Mouse (Mus musculus) heart, postnatal 0 days (tissue): ENCODE results near the gene Zar1l. TPM values are rescaled to one million over a fixed set of nuclear protein-coding genes. Genes with fewer than 3 reads are reported as not detected.

Source experiments
- ATAC-seq: fragments of 200-750 bp; cut with Nextera tagmentation; 2 replicates; pipeline ENCODE4 v1.8.0; 2017; ENCODE audit warnings: low read depth, moderate number of reproducible peaks, moderate library complexity; ENCODE audit not compliant: insufficient read depth
- DNase-seq: peaks from one replicate; pipeline ENCODE4 v3.0.0-alpha.2; 2016; ENCODE audit warnings: low spot score
- H3K27ac ChIP-seq: fragments of 300-500 bp; sonication (generic); 2 replicates; pipeline ENCODE4 v1.5.1; 2014; ENCODE audit warnings: low read depth, mild to moderate bottlenecking
- H3K27me3 ChIP-seq: fragments of 300-500 bp; sonication (generic); 2 replicates; pipeline ENCODE4 v1.6.1; 2014; ENCODE audit warnings: low read length, mixed read lengths; ENCODE audit not compliant: control insufficient read depth, insufficient read depth
- H3K36me3 ChIP-seq: fragments of 300-500 bp; sonication (generic); replicated peaks from 2 replicates; pipeline ENCODE4 v1.6.1; 2014; ENCODE audit warnings: low read length, mixed read lengths; ENCODE audit not compliant: control insufficient read depth, insufficient read depth
- H3K4me1 ChIP-seq: fragments of 300-500 bp; sonication (generic); 2 replicates; pipeline ENCODE4 v1.6.1; 2014; ENCODE audit warnings: antibody characterized with exemption; ENCODE audit not compliant: control insufficient read depth, insufficient read depth
- H3K4me2 ChIP-seq: fragments of 300-500 bp; sonication (generic); 2 replicates; pipeline ENCODE4 v1.6.1; 2014; ENCODE audit warnings: low read depth, mild to moderate bottlenecking, low read length, moderate library complexity
- H3K4me3 ChIP-seq: fragments of 300-500 bp; sonication (generic); 2 replicates; pipeline ENCODE4 v1.5.1; 2014; ENCODE audit warnings: low read depth, low read length
- H3K9ac ChIP-seq: fragments of 300-500 bp; sonication (generic); replicated peaks from 2 replicates; pipeline ENCODE4 v1.6.1; 2014; ENCODE audit warnings: low read depth, low read length, mixed read lengths
- H3K9me3 ChIP-seq: fragments of 300-500 bp; sonication (generic); replicated peaks from 2 replicates; pipeline ENCODE4 v1.6.1; 2016; ENCODE audit warnings: low read length; ENCODE audit not compliant: control insufficient read depth
- CTCF ChIP-seq: IDR thresholded peaks from 2 replicates; pipeline ENCODE4 v1.5.1; 2016; ENCODE audit warnings: antibody characterized with exemption, control low read depth, low read depth
- EP300 ChIP-seq: IDR thresholded peaks from 2 replicates; pipeline ENCODE4 v1.6.1; 2016; ENCODE audit warnings: antibody characterized with exemption, low read depth
- WGBS: fragments of 180-500 bp; shearing (Covaris S2); extraction: QIAGEN DNeasy Blood & Tissue Kit; methylation state at CpG from one replicate; pipeline ENCODE4 v1.1.7; 2014; 5-methylcytosine and 5-hydroxymethylcytosine counted together
- polyA plus RNA-seq: library from polyadenylated mRNA; unstranded; fragments of >200 nt; fragmentation: Nextera tagmentation; extraction: Ambion mirVana; gene quantifications from 2 replicates; pipeline ENCODE4 v1.2.1, GENCODE M21; 2015
- total RNA-seq: library from RNA; depleted of rRNA; stranded (reverse); fragments of >200 nt; gene quantifications from 2 replicates; pipeline ENCODE4 v1.2.3, GENCODE M21; 2014; ENCODE audit warnings: low replicate concordance; rRNA removed

The Zar1l gene
- not detected in 2 replicates for total RNA-seq
- polyA plus RNA-seq: not detected in 2 replicates

DNA sequence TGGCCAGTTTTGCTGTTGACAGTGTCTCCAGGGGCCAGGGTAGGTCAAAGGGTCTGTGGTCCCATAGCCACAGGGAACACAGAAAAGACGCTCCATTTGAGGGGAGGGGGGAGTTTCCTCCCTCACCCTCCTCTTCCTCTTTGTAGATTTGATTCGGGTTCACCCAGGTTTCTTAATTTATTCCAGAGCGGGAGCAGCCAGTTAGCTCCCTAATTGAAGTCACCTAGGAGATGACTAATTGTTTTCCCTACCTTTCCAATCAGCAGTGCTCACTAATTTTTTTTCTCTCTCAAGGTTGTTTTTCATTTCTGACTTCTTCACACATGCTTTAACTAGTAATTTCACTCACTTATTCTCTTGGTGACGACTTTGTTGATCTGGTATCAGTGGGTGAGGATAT, at the start of gene Zar1l:
Gene Zar1l, minus strand, starts transcription at position 101 of the 400 bp plus-strand sequence.
- H3K4me2 ChIP-seq: no peak within 1 kb of the TSS
- ATAC-seq: no peak
- TF ChIP-seq CTCF: no peak
- no peak for TF ChIP-seq EP300
- H3K4me3 ChIP-seq: no peak within 1 kb of the TSS
- H3K27ac ChIP-seq: no peak within 1 kb of the TSS
- H3K4me1 ChIP-seq: no peaks in the 10 kb centered on the region
- no peak for DNase-seq
- no peaks in the 10 kb centered on the region for H3K9me3 ChIP-seq
- no peaks in the 10 kb centered on the region for H3K36me3 ChIP-seq
- H3K9ac ChIP-seq: no peak within 1 kb of the TSS
- no peaks in the 10 kb centered on the region for H3K27me3 ChIP-seq
- WGBS: 59% methylated on average over 4 of the region's 4 CpGs

- Histone ChIP-seq H3K9ac (no peak overlapping the region), H3K4me2 (no peak overlapping the region), H3K27ac (no peak overlapping the region), H3K4me3 (no peak overlapping the region), H3K4me1 (no peaks in the 10 kb centered on the region), H3K36me3 (peaks cover 45% of the 10 kb centered on the region), H3K9me3 (no peaks in the 10 kb centered on the region), H3K27me3 (no peaks in the 10 kb centered on the region)
- ATAC-seq (no peak), DNase-seq (no peak)
- TF ChIP-seq EP300 (no peak), CTCF (no peak)
- 95% methylated on average over 5 of the region's 5 CpGs for WGBS
Observed at GRCm38 (mm10) chr5:150566971-150567370, 49.0 kb upstream of the Zar1l start.

- H3K9ac ChIP-seq: no peak overlapping the region
- 62% methylated on average over 3 of the region's 3 CpGs for WGBS
Observed at GRCm38 (mm10) chr5:150566226-150566625, 48.3 kb upstream of the Zar1l start.

DNA sequence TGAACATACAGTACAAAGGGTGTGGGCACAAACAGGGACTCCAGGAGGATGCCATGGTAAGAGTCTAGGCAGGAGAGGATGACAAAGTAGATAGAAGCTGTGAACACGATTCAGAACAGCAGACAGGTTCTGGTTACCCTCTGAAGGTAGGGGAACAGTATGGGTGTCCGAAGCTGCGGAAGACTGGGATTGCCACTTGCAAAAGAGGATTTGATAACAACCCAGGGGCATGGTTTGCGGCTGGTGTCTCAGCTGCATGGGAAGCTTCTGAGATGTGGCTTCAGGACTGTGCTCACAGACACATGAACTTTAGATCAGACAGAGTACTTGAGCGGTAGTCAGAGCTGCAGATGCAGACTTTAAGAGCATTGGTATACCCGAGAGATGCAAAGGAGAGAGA, 46.5 kb upstream of the Zar1l start:
- Histone ChIP-seq H3K4me2 (no peak overlapping the region), H3K27me3 (no peaks in the 10 kb centered on the region), H3K4me3 (no peak overlapping the region), H3K36me3 (peaks cover 50% of the 10 kb centered on the region), H3K9me3 (no peaks in the 10 kb centered on the region), H3K4me1 (no peaks in the 10 kb centered on the region), H3K27ac (no peak overlapping the region), H3K9ac (no peak overlapping the region)
- no peak for ATAC-seq
- TF ChIP-seq EP300 (no peak), CTCF (no peak)
- WGBS: 92% methylated on average over 6 of the region's 6 CpGs
- no peak for DNase-seq

More at GRCm38 (mm10) chr5:150566226-150566625, 48.3 kb upstream of the Zar1l start:
- no peaks in the 10 kb centered on the region for H3K27me3 ChIP-seq
- peaks cover 41% of the 10 kb centered on the region for H3K36me3 ChIP-seq
- TF ChIP-seq CTCF (no peak), EP300 (no peak)
- no peak overlapping the region for H3K4me2 ChIP-seq
- no peaks in the 10 kb centered on the region for H3K9me3 ChIP-seq
- H3K4me3 ChIP-seq: no peak overlapping the region
- no peaks in the 10 kb centered on the region for H3K4me1 ChIP-seq
- DNase-seq (no peak), ATAC-seq (no peak)
- H3K27ac ChIP-seq: no peak overlapping the region

DNA sequence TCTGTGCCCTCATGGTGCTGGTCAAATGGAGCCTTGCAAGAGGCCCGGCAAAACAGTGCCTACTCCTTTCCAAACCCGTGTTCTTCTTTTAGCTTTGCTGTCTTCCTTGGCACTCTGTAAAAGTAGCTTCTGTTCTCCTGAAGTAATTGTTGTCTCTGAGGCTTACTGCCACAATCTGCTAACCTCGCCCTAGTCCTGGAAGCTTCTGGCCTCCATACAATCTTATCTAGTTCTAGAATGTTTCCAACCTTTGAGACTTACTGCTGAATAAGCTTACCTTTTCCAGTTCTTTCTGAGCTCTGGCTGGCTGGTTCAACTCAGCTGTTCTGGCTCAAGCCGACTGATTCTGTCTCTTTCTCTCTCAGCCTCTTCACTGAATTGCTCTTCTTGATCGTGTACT, 43.8 kb upstream of the Zar1l start:
- H3K36me3 ChIP-seq: peaks cover 48% of the 10 kb centered on the region
- WGBS: 78% methylated on average over 5 of the region's 5 CpGs

DNA sequence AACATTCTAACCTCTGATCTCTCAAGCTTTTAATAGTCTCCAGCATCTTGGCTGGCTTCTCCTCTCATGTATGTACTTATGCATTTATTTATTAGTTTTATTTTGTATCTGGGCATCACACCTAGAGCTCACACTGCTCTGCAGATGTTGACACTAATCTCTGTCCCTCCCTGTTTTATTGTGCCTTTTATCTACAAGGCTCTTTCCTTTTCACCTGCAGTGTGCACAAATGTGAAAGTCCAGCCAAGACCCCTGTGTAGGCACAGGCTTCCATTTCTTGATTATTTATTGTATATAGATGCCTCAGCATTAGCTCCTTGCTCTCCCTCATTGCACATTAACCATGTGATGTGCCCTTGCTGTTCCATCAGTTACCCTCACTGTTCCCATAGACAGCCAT, 43.4 kb upstream of the Zar1l start:
- ATAC-seq: no peak
- no peak for DNase-seq
- H3K4me2 ChIP-seq: no peak overlapping the region
- H3K36me3 ChIP-seq: peaks cover 50% of the 10 kb centered on the region
- no peaks in the 10 kb centered on the region for H3K27me3 ChIP-seq
- no peaks in the 10 kb centered on the region for H3K9me3 ChIP-seq
- no peak overlapping the region for H3K4me3 ChIP-seq
- no peaks in the 10 kb centered on the region for H3K4me1 ChIP-seq
- H3K27ac ChIP-seq: no peak overlapping the region
- TF ChIP-seq EP300 (no peak), CTCF (no peak)
- no peak overlapping the region for H3K9ac ChIP-seq

More for the DNA sequence above, 43.8 kb upstream of the Zar1l start:
- DNase-seq (no peak), ATAC-seq (no peak)
- no peak for TF ChIP-seq EP300
- no peak for TF ChIP-seq CTCF
- H3K4me3 ChIP-seq: no peak overlapping the region
- H3K9ac ChIP-seq: no peak overlapping the region
- H3K9me3 ChIP-seq: no peaks in the 10 kb centered on the region
- no peak overlapping the region for H3K27ac ChIP-seq
- no peaks in the 10 kb centered on the region for H3K4me1 ChIP-seq
- H3K27me3 ChIP-seq: no peaks in the 10 kb centered on the region
- no peak overlapping the region for H3K4me2 ChIP-seq
